Mouse (Mus musculus) testis, postnatal 10 days (tissue): Measurements from ENCODE around the gene Inha.

ENCODE experiments used
- DNase-seq: peaks from one replicate; pipeline ENCODE4 v3.0.0; 2021; ENCODE audit warnings: low spot score

The Inha gene

DNA sequence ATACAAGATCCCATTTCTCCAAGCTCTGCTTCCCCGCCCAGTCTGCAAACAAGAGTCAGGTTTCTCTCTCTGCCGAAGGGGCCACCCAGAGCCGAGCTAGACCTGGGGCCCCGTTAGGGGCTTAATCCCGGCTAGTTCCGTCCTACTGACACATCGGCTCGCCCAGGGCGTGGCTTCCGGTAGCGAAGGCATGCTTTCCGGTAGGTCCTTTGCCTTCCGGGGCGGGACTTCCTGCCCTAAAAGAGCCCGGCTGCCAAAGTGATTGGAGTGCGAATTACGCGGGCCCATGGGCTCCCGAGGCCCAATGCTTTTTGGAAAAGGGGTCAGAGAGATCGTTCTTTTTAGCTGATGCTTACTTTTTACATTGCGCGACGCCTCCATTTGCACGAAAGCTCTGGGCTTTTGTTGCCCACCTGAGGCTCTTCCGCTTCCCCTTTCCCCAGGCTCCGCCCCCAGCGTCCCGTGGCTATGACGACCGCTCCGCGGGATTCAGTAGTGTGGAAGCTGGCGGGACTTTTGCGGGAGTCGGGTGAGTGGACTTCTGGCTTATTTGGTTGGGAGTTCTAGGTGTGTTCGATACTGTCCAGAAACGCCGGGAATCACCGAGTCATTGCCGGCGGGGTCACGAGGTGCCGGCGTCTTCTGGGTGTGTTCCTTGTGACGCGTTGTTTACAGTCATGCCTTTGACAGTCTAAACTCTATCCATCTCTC lies 14.6 kb downstream of the Inha start, which contains the start of gene Stk11ip:
TSS of gene Stk11ip (plus strand) at position 209 of the 711 bp plus-strand sequence.
- DNase-seq = peak; percentile 94

DNA sequence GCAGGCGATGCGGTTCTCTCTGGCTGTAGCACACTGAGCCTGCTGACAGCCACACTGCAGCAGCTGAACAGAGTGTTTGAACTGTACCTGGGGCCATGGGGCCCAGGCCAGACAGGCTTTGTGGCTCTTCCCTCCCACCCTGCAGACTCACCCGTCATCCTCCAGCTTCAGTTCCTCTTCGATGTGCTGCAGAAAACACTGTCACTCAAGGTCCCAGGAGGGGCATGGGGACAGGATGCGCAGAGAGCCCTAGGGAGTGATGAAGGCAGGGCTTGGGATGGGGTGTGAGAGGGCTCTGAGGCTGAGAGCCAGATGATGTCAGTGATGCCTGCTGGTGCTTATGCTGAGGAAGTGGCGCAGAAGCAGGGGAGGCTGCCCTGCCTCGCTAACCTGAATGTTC lies 17.8 kb downstream of the Inha start:
- DNase-seq = no peak

DNA sequence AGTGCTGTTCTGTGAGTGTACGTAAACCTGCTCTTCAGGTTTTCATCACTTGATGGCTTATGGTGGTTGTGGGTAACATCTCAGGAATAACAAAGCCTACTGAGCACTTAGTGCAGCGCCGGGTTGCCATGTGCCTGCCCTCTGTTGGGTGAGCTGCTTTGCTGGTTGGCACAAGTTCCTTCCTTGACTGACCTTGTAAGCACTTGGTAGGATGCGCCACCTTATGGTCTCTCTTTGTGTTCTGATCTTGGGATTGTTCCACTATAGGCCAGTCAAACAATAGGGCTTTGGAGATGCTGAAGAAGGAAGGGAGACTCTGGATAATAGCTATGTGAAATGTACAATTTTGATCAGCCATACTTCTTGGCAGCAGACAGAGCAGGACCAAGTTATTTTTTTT lies 23.7 kb downstream of the Inha start:
- no peak for DNase-seq

DNA sequence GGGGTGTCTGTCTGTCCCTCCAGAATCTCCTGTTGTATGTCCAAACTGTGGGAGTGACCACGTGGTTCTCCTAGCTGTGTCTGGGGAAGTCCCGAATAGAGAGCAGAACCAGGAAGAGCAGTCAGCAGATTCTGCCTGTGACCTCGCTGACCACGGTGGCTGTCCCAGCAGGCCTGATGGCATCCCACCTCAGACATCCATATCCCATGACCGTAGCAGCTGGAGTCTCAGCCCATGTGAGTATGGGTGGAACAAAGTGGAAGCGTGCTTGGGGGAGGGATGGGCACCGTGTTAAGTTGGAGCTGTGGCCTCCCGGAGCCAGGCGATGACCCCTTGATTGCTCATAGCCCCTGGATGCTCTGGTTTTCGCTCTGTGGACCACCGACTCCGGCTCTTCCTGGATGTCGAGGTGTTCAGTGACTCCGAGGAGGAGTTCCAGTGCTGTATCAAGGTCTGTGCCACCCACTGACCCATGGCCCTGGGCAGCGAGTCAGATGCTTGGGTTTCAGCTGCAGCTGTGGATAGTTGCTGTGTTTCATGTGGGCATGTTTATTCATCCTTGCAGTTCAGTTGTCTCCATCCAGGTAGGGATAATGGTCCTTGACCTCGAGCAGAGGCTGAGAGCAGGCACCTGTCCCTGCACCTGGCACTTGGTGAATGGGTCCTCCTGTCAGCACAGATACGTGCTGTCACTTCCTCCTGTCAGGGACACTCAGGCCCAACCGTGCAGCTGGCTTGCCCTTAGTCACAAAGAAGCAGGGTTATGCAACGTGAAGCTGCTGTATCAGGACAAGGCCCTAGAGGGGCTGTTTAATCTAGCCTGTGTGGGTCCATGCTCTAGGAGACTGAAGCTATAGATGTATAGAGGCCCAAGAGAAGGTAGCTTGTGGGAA lies 25.6 kb downstream of the Inha start:
- no peak for DNase-seq

DNA sequence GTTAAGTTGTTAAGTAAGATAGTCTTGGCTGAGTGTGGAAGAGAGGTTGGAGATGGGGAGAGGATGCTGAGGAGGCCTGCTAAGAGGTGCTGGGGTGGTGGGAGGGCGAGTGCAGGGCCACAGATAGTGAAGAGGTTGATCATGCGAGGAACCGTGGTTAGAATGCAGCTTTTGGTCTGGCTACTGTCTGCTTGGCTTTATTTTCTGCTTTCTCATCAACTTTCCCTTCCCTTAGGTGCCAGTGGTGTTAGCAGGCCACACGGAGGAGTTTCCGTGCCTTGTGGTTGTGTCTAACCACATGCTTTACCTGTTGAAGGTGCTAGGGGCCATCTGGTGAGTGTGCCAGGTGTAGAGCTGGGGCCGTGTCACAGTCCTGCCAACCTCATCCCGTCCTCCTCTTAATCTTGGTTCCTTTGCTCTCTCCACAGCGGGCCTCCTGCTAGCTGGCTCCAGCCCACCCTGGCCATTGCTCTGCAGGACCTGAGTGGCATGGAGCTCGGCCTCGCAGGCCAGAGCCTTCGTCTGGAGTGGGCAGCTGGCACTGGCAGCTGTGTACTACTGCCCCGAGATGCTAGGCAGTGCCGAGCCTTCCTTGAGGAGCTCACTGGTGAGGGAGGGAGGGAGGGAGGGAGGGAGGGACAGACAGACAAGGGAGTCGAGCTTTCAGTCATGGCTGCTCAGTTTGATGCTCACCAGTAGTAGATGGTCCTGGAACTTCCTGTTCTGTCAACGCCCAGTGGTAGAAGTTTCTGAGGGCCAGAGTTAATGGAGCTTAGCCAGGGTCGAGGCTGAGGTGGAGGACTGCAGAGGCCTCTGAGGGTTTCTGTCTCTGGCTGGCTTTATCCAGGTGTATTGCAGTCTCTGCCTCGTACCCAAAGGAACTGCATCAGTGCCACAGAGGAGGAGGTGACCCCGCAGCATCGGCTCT lies 26.7 kb downstream of the Inha start:
- no peak for DNase-seq

DNA sequence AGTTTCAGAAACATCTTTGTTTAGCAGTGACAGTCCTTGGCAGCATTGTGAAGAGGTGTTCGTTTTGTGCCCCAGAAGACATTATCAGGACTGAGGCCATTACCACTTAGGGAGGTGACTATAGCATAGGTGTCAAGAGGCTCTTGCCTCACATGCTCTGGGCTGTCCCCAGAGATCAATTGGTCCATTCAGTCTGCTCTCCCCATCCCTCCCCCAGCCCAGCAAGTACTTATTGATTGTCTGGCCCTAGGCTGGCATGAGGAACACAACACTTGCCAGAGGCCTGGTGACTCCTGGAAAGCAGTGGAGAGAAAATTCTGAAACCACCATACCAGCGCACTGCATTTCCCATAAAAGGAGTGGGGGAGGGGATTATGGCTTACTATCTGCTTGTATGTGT lies 30.7 kb downstream of the Inha start:
- DNase-seq = no peak

DNA sequence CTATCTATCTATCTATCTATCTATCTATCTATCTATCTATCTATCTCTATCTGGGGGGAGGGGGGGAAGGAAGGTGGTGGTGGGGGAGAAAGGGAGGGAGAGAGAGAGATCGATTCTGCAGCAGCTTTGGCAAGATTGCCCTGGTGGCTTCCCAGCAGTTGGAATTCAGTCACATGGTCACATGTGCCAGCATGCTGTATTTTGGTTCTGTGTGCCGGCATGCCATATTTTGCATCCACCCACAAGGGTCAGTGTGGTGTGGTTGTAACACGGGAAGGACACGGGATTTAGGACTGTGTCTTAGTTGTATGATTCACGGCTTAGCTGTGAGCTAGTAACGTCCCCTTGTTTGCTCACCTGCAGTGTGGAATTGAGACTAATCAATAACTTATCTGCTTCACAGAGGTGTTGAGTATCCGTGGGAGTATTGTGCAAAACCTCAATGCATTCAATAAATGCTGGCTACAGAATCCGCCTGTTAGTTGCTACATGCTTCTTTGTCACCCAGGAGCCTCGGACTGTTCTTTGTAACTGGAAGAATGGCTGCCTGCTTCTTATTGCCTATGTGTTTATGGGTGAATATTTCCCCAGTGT lies 31.8 kb downstream of the Inha start:
- no peak for DNase-seq

DNA sequence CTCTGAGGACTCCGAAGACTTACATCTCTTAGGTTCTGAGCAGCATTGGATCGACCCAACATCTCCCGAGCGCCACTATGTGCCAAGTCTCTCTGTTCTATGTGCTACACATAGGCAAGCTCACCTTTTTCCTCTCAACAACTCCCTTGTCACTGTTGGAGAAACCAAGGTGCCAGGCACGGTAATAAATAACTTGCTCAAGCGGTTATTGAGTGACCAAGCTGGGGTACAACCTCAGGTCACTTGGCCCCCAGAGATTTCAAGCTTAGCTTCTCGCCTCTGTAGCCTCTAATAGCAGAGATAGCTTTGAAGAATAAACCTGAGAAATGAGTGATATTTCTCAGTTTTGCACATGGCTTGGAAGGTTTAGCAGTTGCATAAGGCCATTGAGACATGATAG lies 34.6 kb downstream of the Inha start:
- no peak for DNase-seq

DNA sequence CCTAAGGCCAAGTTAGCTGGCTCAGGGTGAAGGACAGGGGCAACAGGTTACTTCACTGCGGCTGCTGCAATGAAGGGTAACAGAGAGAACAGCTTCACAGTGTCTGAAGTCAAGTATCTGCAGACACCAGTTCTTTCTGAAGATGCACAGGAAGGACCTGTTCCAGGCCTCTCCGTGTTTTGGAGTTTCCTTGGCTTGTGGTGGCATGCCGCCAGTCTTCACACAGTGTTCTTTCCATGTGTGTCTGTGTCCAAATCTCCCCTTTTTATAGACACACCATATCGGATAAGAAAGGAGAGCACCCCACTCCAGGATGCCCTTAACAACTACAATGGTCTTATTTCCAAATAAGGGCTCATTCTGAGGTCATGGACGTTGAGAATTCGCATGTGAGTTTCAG lies 37.5 kb downstream of the Inha start:
- peak; percentile 78 for DNase-seq

DNA sequence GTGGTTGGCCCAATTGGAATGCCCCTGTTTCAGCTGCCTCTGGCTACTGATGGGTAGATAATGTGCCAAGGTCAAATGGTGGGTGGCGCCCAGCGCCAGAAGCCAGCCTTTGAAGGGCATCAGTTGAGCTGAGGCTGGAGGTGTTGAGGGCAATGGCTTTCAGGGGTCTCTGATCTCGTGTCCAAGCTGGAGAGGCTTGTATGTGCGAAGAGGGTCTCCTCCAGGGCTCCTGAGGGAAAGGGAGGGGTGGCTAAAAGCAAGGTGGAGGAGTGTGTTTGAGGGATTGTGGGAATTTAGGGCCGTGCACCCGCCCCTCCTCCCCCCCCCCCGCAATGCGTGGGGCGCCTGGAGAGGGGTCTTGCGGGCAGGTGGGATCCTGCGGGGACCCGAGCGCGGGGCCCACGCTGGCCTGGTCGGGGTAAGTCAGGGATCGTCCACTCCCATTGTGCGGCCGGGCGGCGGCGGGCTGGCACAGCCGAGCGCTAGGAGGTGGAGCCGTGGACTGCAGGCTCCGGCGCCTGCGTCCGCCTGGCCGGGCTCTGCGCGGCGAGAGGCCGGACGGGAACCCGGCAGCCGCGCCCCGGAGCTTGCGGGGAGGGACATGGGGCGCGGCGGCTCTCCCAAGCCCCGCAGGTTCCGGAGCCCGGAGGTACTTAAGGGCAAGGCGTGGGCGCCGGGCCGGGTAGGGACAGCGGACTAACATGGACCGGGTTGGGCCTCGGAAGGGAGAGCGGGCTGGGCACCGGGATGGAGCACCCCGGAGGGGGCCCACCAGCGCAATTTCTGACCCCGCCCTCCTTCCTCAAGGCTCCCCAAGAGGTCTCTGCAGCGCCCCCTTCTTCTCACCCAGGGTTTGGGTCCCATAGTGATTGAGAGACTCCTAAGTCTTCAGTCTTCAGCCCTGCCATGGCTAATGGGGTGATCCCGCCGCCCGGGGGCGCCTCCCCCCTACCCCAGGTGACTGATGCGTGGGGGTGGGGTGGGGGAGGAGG lies 39.4 kb downstream of the Inha start, which contains the start of gene Slc4a3:
TSS of gene Slc4a3 (plus strand) at position 302 of the 992 bp plus-strand sequence.
- DNase-seq = peak; percentile 80

DNA sequence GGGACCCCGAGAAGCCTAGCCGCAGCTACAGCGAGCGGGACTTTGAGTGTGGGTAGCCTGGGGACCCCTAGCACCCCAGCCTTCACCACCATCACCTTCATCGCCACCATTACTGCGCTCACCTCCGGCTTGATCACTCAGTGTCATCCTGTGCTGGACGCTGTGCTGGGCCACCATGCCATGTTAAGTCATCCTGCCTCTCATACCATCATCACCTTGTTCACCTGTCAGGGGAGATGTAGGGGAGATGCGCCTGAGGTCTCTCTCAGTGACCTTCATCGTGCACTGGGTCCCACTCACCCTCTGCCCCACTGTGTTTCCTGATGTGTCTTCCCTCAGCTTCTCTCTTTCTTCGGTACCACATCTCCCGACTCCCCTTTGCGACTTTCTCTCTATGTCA lies 40.5 kb downstream of the Inha start:
- no peak for DNase-seq

DNA sequence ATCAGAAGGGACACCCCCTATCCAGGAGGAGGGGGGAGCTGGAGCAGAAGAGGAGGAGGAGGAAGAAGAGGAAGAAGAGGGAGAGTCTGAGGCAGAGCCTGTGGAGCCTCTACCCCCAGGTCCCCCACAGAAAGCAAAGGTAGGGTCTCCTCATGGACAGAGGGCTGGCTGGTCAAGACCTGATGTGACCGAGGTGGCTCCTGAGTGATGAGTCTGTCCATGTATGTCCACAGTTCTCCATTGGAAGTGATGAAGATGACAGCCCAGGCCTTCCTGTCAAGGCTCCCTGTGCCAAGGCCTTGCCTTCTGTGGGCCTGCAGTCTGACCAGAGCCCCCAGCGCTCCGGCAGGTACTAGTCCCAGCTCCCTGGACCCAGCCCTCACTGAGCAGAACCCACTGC lies 41.2 kb downstream of the Inha start:
- DNase-seq = peak; percentile 41

DNA sequence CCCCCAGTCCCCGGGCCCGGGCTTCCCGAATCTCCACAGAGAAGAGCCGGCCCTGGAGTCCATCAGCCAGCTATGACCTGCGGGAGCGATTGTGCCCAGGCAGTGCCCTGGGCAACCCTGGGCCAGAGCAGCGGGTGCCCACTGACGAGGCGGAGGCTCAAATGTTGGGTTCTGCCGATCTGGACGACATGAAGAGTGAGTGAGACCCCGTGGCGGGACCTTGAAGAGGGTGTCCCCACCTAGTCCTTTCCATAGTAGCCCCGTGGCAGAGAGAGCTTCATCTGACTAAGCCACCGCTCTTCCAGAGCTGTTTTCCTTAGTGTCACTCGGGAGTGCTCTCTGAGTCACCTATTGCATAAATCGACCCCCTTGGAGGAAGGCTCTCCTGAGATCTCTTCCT lies 42.0 kb downstream of the Inha start:
- peak; percentile 40 for DNase-seq

DNA sequence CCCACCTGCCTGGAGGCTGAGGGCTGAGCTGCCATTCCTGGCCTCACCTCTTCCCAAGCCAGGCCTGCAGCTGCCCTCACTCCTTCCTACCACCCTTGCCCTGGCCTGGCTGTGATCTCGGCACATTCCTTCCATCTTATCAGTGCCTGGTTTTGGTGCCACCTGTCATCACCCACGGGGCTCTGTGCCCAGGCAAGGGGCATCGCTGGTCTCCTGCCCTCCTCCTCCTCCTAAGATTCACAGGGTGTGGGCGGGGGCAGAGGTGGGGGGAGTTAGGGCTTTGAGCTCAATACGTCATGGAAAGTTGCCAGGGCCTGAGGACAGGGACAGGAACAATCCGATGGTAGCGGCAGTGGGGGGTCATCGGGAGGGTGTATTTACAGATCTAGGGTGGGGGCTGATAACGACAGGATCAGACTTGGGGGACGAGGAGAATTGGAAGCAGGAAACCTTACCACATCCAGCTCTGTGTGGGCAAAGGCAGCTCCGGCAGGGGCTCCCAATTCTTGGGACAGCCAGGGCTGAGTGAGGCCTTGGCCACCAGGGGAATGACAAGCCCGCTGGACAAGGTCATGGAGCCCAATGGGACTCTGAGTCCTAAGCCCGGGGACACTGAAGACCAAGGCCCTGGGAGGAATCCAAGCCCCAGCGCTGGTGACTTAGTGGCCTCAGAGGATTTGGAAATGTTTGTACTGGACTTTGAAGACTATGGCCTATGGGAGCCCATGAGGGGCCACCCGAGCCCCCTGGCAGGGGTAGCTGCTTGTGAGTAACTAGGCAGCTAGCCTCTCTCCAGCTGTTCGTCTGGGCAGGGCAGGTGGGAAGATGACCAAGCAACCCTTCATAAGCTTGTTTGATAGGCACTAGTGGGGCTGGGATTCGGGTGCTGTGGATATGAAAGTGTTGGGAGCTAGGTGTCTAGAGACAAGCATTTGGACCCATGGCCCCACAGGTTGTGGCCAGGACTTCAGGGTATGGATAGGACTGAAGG lies 42.7 kb downstream of the Inha start:
- DNase-seq = peak; percentile 61

DNA sequence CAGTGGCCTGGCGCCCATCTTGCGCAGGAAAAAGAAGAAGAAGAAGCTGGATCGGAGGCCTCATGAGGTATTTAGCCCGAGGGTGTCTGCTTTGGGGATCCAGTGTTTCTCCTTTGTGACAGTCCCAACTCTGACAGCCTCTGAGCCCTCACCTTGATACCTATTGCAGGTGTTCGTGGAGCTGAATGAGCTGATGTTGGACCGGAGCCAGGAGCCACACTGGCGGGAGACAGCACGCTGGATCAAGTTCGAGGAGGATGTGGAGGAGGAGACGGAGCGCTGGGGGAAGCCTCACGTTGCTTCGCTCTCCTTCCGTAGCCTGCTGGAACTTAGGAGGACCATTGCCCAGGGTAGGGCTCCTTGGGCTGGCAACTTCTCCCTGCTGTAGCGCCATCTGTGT lies 43.7 kb downstream of the Inha start:
- peak; percentile 54 for DNase-seq

DNA sequence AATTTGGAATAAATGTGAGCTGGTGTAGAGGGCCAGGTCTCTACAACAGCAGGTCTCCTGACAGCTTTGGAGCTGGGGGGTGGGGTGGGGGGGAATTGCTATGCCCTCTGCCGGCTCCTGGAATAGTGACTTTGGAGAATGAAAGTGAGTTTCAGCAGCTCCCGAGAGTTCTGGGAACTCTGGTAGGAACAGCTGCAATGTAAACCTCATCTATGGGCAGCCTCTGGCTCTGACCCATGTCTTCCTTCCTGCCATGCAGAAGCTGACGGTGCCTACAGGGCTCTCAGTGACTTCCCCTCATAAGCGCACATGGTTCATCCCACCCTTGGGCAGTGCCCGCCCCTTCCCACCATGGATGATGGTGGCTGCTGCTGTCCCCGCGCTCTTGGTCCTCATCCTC lies 48.8 kb downstream of the Inha start:
- DNase-seq = no peak

DNA sequence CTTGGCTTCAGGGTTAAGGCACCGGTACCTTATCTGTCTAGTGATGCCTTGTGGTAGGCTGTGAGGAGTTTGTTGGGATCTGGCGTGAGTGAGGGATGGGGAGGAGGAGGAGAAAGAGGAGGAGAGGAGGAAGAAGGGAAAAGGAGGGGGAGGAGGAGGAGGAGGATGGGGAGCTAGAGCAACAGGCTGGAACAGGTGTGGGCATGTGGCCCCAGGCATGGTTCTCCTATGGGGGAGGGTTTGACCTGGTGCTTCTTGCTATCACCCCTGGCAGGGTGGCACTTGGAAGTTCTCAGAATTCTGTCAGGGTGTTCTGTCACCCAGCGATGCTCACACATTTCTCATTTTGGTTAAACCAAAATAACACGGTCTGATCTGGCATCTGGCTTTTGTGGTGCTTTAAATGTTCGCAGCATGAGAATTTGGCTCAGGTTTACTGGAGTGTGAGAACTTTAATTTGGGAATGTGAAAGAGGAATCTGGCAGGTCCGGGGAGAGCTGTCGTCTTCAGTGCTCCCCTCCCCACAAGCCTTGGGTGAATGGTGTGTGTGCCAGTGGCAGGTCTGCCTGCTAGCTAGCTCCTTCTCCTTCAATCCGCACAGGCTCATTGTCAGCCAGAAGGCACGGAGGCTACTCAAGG lies 49.4 kb downstream of the Inha start:
- no peak for DNase-seq

DNA sequence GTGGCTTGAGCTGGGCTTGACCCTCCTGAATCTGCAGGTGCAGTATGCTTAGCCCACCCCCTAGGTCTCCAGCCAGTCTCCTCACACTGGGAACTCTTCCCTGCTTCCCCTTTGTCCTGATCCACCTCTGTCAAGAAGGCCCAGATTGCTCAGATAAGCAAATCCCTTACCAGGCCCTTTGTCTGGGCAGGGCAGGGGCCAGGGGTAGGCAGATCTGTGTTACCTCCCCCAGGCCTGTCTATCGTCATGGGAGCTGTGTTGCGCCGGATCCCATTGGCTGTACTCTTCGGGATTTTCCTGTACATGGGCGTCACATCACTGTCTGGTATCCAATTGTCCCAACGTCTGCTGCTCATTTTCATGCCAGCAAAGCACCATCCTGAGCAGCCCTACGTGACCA lies 50.2 kb downstream of the Inha start:
- DNase-seq = no peak
